Mouse (Mus musculus) midbrain, embryonic 13.5 days (tissue): ENCODE data around the gene Csf2rb. TPM values are rescaled to one million over a fixed set of nuclear protein-coding genes. Genes with fewer than 3 reads are reported as not detected.
A peak's percentile ranks its signal among the peaks of the same experiment; 100 is the strongest.

Experiments used
- ATAC-seq: fragments of 200-750 bp; cut with Nextera tagmentation; 2 replicates; pipeline ENCODE4 v1.8.0; 2017; ENCODE audit warnings: mild to moderate bottlenecking, moderate TSS enrichment, moderate library complexity
- H3K27ac ChIP-seq: fragments of 300-500 bp; sonication (generic); 2 replicates; pipeline ENCODE4 v1.5.1; 2015; ENCODE audit warnings: inconsistent platforms, mild to moderate bottlenecking, moderate library complexity
- H3K27me3 ChIP-seq: fragments of 300-500 bp; sonication (generic); 2 replicates; pipeline ENCODE4 v1.6.1; 2015; ENCODE audit warnings: mild to moderate bottlenecking, inconsistent platforms
- H3K36me3 ChIP-seq: fragments of 300-500 bp; sonication (generic); 2 replicates; pipeline ENCODE4 v1.6.1; 2015; ENCODE audit warnings: mild to moderate bottlenecking, inconsistent platforms
- H3K4me1 ChIP-seq: fragments of 300-500 bp; sonication (generic); replicated peaks from 2 replicates; pipeline ENCODE4 v1.6.1; 2015; ENCODE audit warnings: inconsistent platforms
- H3K4me2 ChIP-seq: fragments of 300-500 bp; sonication (generic); replicated peaks from 2 replicates; pipeline ENCODE4 v1.6.1; 2015; ENCODE audit warnings: moderate library complexity, mild to moderate bottlenecking, inconsistent platforms
- H3K4me3 ChIP-seq: fragments of 300-500 bp; sonication (generic); replicated peaks from 2 replicates; pipeline ENCODE4 v1.5.1; 2015; ENCODE audit warnings: mild to moderate bottlenecking, inconsistent platforms
- H3K9ac ChIP-seq: fragments of 300-500 bp; sonication (generic); replicated peaks from 2 replicates; pipeline ENCODE4 v1.6.1; 2015; ENCODE audit warnings: mild to moderate bottlenecking, inconsistent platforms
- H3K9me3 ChIP-seq: fragments of 300-500 bp; sonication (generic); 2 replicates; pipeline ENCODE4 v1.6.1; 2016; ENCODE audit warnings: mild to moderate bottlenecking, inconsistent platforms
- WGBS: fragments of 180-500 bp; shearing (Covaris S2); methylation state at CpG from one replicate; pipeline ENCODE4 v1.1.7; 2015; 5-methylcytosine and 5-hydroxymethylcytosine counted together
- microRNA-seq: library from miRNA; unstranded; fragments of <30 nt; microRNA quantifications from one replicate; pipeline ENCODE4, GENCODE M21; 2016
- polyA plus RNA-seq: library from polyadenylated mRNA; unstranded; fragments of >200 nt; fragmentation: Nextera tagmentation; extraction: Ambion mirVana; gene quantifications from 2 replicates; pipeline ENCODE4 v1.2.1, GENCODE M21; 2015

Csf2rb gene
- polyA plus RNA-seq, 1 experiment from 2014 or later: 1.0 TPM

DNA sequence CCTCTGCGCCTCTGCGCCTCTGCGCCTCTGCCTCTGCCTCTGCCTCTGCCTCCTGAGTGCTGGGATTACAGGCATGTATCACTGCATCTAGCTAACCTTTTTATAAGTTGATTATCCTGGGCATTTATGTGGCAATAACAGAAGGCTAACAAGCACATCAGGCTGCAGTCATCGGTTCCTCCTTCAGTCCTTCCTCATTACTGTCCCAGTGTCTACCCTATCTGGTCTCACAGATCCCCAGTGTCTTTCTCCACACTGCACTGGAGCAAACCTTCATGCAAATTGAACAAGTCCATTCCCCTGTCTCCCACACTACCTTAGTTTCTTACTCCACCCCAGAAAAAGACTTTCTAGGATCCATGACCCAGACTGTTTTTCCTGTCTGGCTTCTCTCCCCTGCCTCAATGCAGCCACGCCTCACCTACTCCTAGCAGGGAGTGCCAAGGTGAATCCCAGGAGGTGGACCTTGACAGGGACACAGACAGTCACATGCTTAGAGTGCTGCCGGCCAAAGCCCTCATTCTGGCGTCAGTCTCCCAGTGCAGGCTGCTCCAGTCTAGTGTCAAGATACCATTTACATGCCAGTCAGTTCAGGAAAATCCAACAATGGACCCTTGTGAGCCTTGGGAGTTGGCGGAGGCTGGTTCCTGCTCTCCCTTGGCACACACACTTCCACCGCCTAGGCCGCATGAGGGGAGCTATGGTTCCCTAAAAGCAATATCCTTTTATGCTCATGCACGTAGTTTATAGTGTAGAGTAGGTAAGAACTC is 58.1 kb downstream of the Csf2rb start:
- no peak overlapping the region for H3K9ac ChIP-seq
- H3K27me3 ChIP-seq: no peaks in the 10 kb centered on the region
- ATAC-seq: 0 out of 2 replicates have a peak, but pooled peaks have one; percentile 17
- no peak overlapping the region for H3K4me2 ChIP-seq
- no peak overlapping the region for H3K27ac ChIP-seq
- no peaks in the 10 kb centered on the region for H3K9me3 ChIP-seq
- peaks cover 3% of the 10 kb centered on the region; the same call in 1 of the 2 replicates for H3K4me1 ChIP-seq
- whole genome bisulfite sequencing: 80% methylated on average over 11 of the region's 11 CpGs
- H3K36me3 ChIP-seq: no peaks in the 10 kb centered on the region
- no peak overlapping the region for H3K4me3 ChIP-seq

DNA sequence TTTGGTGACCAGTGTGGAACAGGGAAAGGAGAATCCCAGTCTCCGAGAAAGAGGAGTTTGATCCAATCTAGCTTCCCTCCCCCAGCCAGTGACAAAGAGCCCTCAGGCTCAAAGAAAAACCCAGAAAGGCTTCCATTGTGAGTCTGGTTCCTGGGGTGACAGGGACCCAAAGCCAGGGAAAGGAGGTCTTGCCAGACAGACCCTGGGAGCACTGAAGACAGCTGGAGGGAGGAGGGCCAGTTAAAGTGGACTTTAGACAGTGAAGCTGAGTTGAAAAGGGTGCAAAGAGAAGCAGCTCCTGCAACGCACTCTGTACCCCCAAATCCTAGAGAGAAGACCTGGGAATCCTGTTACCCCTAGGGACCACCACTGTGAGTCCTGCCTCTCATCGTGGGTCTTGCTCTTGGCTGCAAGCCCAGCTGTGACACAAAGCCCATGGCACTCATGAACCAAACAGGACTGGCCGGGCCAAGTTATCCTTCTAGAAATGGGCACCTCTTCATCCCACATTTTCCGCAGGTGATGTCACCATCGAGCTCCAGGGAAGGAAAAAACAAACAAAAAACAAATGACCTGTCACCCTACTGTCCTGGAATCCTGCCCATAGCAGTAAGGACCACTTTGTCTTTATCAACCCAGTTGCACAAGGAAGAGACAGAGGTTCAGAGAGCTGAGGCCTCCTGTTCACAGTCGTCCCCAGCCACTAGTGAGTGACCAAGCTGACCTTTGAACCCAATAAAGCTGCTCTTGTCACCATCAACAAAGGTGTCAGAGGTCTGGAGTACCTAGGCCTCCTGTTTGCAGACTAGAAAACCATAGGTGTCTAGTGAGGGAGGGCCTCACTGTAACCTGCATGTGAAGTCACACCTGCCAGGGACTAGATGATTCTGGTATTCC is 58.9 kb downstream of the Csf2rb start:
- no peak overlapping the region for H3K27ac ChIP-seq
- H3K9me3 ChIP-seq: no peaks in the 10 kb centered on the region
- H3K4me2 ChIP-seq: no peak overlapping the region
- no peaks in the 10 kb centered on the region for H3K36me3 ChIP-seq
- H3K27me3 ChIP-seq: no peaks in the 10 kb centered on the region
- no peak for ATAC-seq
- no peak overlapping the region for H3K9ac ChIP-seq
- H3K4me1 ChIP-seq: peaks cover 3% of the 10 kb centered on the region; the same call in 1 of the 2 replicates
- 71% methylated on average over 7 of the region's 7 CpGs for WGBS
- H3K4me3 ChIP-seq: no peak overlapping the region

DNA sequence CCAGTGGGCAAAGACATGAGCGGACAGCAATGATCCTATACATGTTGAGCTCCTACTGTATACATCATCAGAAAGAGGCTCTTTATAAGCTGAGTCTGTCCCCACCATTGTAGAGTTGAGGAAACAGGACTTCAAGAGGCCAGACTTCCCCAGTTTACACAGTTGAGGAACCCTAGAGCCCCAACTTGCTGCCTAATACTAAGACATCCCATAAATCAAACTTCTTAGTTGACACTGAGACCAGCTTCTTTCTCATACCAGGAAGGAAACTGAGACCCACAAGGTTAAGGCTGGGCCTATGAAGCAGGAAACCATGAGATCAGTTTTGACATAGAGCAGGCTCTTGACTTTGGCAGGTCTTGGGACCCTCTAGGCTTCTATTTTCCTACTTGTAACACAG is 60.0 kb downstream of the Csf2rb start:
- H3K9me3 ChIP-seq: no peaks in the 10 kb centered on the region
- no peak overlapping the region for H3K4me2 ChIP-seq
- ATAC-seq: no peak
- no peaks in the 10 kb centered on the region for H3K36me3 ChIP-seq
- peaks cover 3% of the 10 kb centered on the region; the same call in 1 of the 2 replicates for H3K4me1 ChIP-seq
- no peak overlapping the region for H3K4me3 ChIP-seq
- no peak overlapping the region for H3K27ac ChIP-seq
- H3K9ac ChIP-seq: no peak overlapping the region
- 95% methylated on average over 1 of the region's 1 CpGs for WGBS
- no peaks in the 10 kb centered on the region for H3K27me3 ChIP-seq

DNA sequence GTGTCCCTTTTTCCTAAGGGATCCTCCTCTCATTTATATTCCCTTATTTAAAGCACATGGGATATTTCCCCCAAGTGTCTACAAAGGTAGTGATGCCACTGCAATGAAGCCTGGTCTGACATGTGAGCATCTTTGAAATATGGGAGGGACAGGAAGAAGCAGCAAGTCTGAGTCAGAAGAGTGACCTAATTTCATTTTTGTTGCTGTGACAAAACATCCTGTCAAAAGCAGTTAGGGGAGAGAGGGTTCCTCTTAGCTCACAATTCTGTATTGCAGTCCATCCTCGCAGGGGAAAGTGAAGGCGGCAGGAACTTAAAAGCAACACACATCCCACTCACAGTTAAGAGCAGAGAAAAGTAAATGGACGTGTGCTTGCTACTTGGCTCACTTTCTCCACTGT is 65.3 kb downstream of the Csf2rb start:
- Histone ChIP-seq H3K4me3 (no peak overlapping the region), H3K4me1 (no peaks in the 10 kb centered on the region), H3K27ac (no peak overlapping the region), H3K9me3 (no peaks in the 10 kb centered on the region), H3K27me3 (no peaks in the 10 kb centered on the region), H3K9ac (no peak overlapping the region), H3K36me3 (no peaks in the 10 kb centered on the region), H3K4me2 (no peak overlapping the region)
- 83% methylated on average over 3 of the region's 3 CpGs for WGBS
- no peak for ATAC-seq

DNA sequence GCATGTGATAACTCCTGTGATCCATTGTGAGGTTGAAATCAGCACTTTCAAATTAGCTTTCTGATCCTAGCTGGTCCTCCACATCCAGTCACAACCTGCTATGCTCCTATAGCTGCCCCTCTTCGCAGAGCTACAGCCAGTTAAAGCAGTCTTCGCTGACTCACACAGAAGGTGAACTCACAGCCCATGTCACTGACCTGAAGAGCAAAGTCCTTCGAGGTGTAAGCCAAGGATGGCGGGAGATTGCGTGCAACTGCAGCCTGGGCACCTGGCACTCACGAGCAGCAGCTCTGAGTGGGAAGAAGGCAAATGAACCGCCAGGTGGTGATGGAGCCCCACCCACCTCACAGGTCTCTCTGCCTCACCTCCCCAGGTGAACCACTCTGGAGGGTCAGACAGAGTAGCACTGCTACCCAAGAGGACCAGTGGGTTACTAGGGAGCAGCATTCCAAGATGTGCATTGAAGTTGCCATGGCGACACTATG is 70.0 kb downstream of the Csf2rb start, which contains the start of gene Tex33:
Tex33 (minus strand) TSS at position 435 of the 485 bp plus-strand sequence.
- Histone ChIP-seq H3K36me3 (no peaks in the 10 kb centered on the region), H3K9me3 (no peaks in the 10 kb centered on the region), H3K9ac (no peak within 1 kb of the TSS), H3K4me1 (no peaks in the 10 kb centered on the region), H3K4me2 (no peak within 1 kb of the TSS), H3K27ac (no peak within 1 kb of the TSS), H3K4me3 (no peak within 1 kb of the TSS), H3K27me3 (no peaks in the 10 kb centered on the region)
- 83% methylated on average over 8 of the region's 8 CpGs for WGBS
- no peak for ATAC-seq

DNA sequence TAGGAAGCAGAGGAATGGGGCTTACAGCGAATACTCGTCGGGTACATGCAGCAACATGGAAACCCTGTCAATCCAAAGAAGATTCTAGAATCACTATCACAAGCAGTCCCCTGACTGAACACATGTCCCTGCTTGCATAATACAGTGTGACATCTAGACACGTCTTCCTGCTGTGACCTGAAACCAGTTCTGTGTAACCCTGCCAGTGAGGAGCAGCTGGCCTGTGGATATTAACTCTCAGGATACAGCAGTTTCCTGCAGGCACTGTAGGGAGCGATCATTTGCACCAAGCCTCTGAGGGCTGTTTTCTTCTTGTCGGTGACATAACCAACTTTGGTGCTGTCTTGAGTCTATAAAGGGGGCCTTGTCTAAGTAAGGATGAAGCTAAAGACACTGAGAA is 75.8 kb downstream of the Csf2rb start:
- no peaks in the 10 kb centered on the region for H3K36me3 ChIP-seq
- 84% methylated on average over 6 of the region's 6 CpGs for WGBS
- no peak overlapping the region for H3K27ac ChIP-seq
- H3K9me3 ChIP-seq: no peaks in the 10 kb centered on the region
- H3K4me3 ChIP-seq: no peak overlapping the region
- ATAC-seq: no peak
- no peaks in the 10 kb centered on the region; the same call in 1 of the 2 replicates for H3K27me3 ChIP-seq
- H3K9ac ChIP-seq: no peak overlapping the region
- peaks cover 29% of the 10 kb centered on the region for H3K4me1 ChIP-seq
- H3K4me2 ChIP-seq: no peak overlapping the region

DNA sequence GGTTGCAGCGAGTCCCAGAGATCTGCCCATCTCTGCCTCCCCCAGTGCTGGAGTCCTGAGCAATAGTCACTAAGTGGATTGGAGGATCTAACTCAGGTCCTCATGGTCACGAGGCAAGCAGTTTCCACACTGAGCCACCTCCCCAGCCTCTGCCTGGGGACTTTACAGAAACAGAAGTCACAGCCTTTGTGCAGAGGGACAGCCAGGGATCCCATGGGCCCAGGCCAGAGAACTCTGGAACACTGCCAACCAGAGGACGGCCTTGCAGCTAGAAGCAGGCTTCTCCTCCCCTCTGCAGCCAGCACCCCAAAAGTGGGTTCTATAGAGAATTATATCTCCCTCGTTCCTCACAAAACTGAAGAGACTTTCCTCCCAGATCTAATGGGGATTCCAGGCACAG is 76.4 kb downstream of the Csf2rb start:
- no peak for ATAC-seq
- Histone ChIP-seq H3K9me3 (no peaks in the 10 kb centered on the region), H3K4me1 (peaks cover 30% of the 10 kb centered on the region), H3K9ac (no peak overlapping the region), H3K4me2 (no peak overlapping the region), H3K4me3 (no peak overlapping the region), H3K27me3 (no peaks in the 10 kb centered on the region; the same call in 1 of the 2 replicates), H3K36me3 (no peaks in the 10 kb centered on the region), H3K27ac (no peak overlapping the region)
- WGBS: 71% methylated on average over 4 of the region's 4 CpGs

DNA sequence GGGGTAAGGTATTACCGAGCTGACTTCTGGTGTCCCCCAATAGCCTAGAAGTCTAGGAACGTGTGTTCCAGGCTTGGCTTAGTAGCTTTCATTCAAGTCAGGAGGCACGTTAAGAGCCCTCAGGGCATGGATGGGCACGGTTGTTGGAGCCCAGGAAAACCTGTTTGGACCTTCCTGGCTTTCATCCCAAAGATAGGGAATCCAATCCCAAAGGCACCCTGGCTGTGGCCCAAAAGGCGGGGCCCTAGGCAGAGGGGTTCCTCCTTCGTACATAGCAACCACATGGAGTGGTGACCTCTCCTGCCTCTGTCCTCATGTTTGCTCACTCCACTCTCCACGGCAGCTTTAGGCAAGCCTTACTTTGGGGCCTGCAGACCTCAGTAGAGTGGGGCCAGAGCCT is 76.9 kb downstream of the Csf2rb start:
- no peak for ATAC-seq
- WGBS: 83% methylated on average over 7 of the region's 7 CpGs
- Histone ChIP-seq H3K4me3 (no peak overlapping the region), H3K36me3 (no peaks in the 10 kb centered on the region), H3K9me3 (no peaks in the 10 kb centered on the region), H3K9ac (no peak overlapping the region), H3K4me1 (peaks cover 35% of the 10 kb centered on the region), H3K4me2 (no peak overlapping the region), H3K27ac (no peak overlapping the region), H3K27me3 (no peaks in the 10 kb centered on the region; the same call in 1 of the 2 replicates)

DNA sequence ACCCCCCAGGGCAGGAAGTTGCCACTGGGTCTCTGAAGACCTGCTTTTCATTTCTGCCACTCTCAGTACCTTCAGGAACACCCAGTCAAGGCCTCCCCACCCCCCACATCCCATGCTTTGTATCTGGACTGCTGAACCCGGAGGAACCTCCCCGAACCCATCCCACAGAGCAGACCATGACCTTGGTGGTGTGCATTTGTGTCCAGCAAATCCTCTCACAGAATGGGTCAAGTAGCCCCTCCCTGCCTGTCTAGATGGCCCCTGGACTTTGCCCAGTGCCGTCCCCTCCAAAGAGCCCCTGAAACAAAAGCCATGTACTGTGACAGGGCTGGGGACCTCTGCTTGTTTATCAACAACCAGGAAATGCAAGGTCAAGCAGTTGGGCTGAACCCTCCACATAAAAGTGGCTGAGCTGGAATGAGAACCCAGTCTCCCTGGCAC is 77.8 kb downstream of the Csf2rb start:
- WGBS: 50% methylated on average over 3 of the region's 3 CpGs

More for the DNA sequence above, 77.8 kb downstream of the Csf2rb start:
- no peaks in the 10 kb centered on the region for H3K36me3 ChIP-seq
- H3K27ac ChIP-seq: no peak overlapping the region
- no peak overlapping the region for H3K9ac ChIP-seq
- H3K4me3 ChIP-seq: no peak overlapping the region
- H3K4me2 ChIP-seq: no peak overlapping the region
- H3K4me1 ChIP-seq: peaks cover 36% of the 10 kb centered on the region
- peaks cover 6% of the 10 kb centered on the region for H3K27me3 ChIP-seq
- H3K9me3 ChIP-seq: no peaks in the 10 kb centered on the region
- no peak for ATAC-seq

Small RNA genes within 50 kb of the gene (microRNA-seq; reads per million reads assigned to microRNA genes)
- not detected for gene Mir7676-1
- gene Mir7676-2: not detected

Other genes with a start within 250 kb of the Csf2rb start
- 8.0 and 9.0 TPM in 2 replicates for gene Cacng2, start 205.7 kb upstream of the Csf2rb start, polyA plus RNA-seq
- 115 and 121 TPM in 2 replicates for gene Ift27, start 151.6 kb upstream of the Csf2rb start, polyA plus RNA-seq
- gene Pvalb, start 119.4 kb upstream of the Csf2rb start, polyA plus RNA-seq: 1.4 and 3.1 TPM in 2 replicates
- gene Ncf4, start 81.0 kb upstream of the Csf2rb start, polyA plus RNA-seq: 1.0 and 1.4 TPM in 2 replicates
- 0.09 and 0.34 TPM in 2 replicates for gene Csf2rb2, start 20.0 kb upstream of the Csf2rb start, polyA plus RNA-seq
- not detected in 2 replicates for gene Tex33, start 70.2 kb downstream of the Csf2rb start, polyA plus RNA-seq
- 6.5 and 8.8 TPM in 2 replicates for gene Tst, start 80.2 kb downstream of the Csf2rb start, polyA plus RNA-seq
- gene Mpst, start 80.7 kb downstream of the Csf2rb start, polyA plus RNA-seq: 1.3 and 2.8 TPM in 2 replicates
- gene Kctd17, start 102.8 kb downstream of the Csf2rb start, polyA plus RNA-seq: 107 and 117 TPM in 2 replicates
- gene Tmprss6, start 142.9 kb downstream of the Csf2rb start, polyA plus RNA-seq: 0.16 TPM in 1 of 2 replicates, not detected in the other
- gene Il2rb, start 169.5 kb downstream of the Csf2rb start, polyA plus RNA-seq: not detected in 2 replicates
- 4.8 and 5.6 TPM in 2 replicates for gene C1qtnf6, start 205.7 kb downstream of the Csf2rb start, polyA plus RNA-seq
- 0.15 and 0.26 TPM in 2 replicates for gene Sstr3, start 218.9 kb downstream of the Csf2rb start, polyA plus RNA-seq
- gene Rac2, start 247.0 kb downstream of the Csf2rb start, polyA plus RNA-seq: 3.2 and 5.6 TPM in 2 replicates